Mouse (Mus musculus) neutrophil, adult 65 days (primary cell): ENCODE measurements around the gene Nifk. TPM values are rescaled to one million over a fixed set of nuclear protein-coding genes. Genes with fewer than 3 reads are reported as not detected.

Experiments used
- total RNA-seq: library from RNA; stranded (reverse); gene quantifications from 2 replicates; pipeline ENCODE4 v1.2.4, GENCODE M21; 2023

The Nifk gene
- 15.0 and 18.2 TPM in 2 replicates for total RNA-seq

GRCm38 (mm10) chr1:118321661-118322201, at the start of gene Nifk:
Gene Nifk (plus strand): TSS chr1:118321839.

GRCm38 (mm10) chr1:118311622-118312326, 9.9 kb upstream of the Nifk start, which contains the start of gene Tsn:
Gene Tsn (minus strand): TSS chr1:118311739.

Other genes with a start within 250 kb of the Nifk start
- not detected in 2 replicates for gene Gm29106, start 145.3 kb upstream of the Nifk start, total RNA-seq
- gene Tsn, start 10.1 kb upstream of the Nifk start, total RNA-seq: 44.7 and 57.4 TPM in 2 replicates
- gene Clasp1, start 67.2 kb downstream of the Nifk start, total RNA-seq: 104 and 172 TPM in 2 replicates